In genomic region chr12:16615738-16616137, GRCm38 (mm10) we compare ENCODE assay signal across 25 mouse cellular contexts. TPM values are rescaled to one million over a fixed set of nuclear protein-coding genes. Genes with fewer than 3 reads are reported as not detected.
DNase-seq lines count a peak whose midpoint lies in the region; ATAC-seq and TF ChIP-seq lines count a peak whose summit lies in the region.
"Had no signal": no experiment of that assay in that cellular context is flagged by ENCODE, and none has a peak within 500 bp of the region (broad histone marks: within the 10 kb centered on the region; RNA-seq: fewer than 3 reads in every experiment).

No protein-coding gene starts in this region.

- no peak for ATAC-seq in inflammation-experienced regulatory T-cells, adult 6 months
- ATAC-seq: forebrain, embryonic 13.5 days; forebrain, embryonic 15.5 days had no signal

- intact Hi-C loops in gastrocnemius, adult 2 months (cut with DNase I), result no loop called here

- TF ChIP-seq CTCF in gastrocnemius, adult 2 months (IDR thresholded peaks at IDR 0.05), result no peak

- no peak overlapping the region for H3K4me3 ChIP-seq in gastrocnemius, adult 2 months
- H3K4me3 ChIP-seq in brown adipose tissue, adult 24 weeks (ENCODE audit: insufficient read depth, low read depth, low read length), result no peak overlapping the region
- H3K4me3 ChIP-seq: embryonic facial prominence, embryonic 13.5 days; embryonic facial prominence, embryonic 15.5 days; forebrain, embryonic 13.5 days; forebrain, embryonic 15.5 days had no signal

- H3K4me1 ChIP-seq in brown adipose tissue, adult 24 weeks (ENCODE audit: control insufficient read depth, insufficient read depth, insufficient read length, low read length), result peaks cover 13% of the 10 kb centered on the region

- H3K27ac ChIP-seq in gastrocnemius, adult 2 months, result peak overlapping the region; percentile 94
- H3K27ac ChIP-seq in brown adipose tissue, adult 24 weeks (replicated peaks; ENCODE audit: low read depth, low read length), result 0 out of 2 replicates have a peak overlapping the region, but pooled peaks have one; percentile 63
- H3K27ac ChIP-seq: embryonic facial prominence, embryonic 13.5 days; embryonic facial prominence, embryonic 15.5 days; forebrain, embryonic 13.5 days; forebrain, embryonic 15.5 days had no signal

- DNase-seq in gastrocnemius, adult 2 months, result no peak
- DNase-seq in gastrocnemius, postnatal 25 days, result no peak
- DNase-seq in brain, adult 2 months (ENCODE audit: low read depth, low spot score), result peak; percentile 61
- DNase-seq in telencephalon, adult 2 months (ENCODE audit: low read depth, low spot score), result peak; percentile 28
- DNase-seq in c-Kit-positive CD71-positive TER-119-positive erythroid progenitor cells, embryonic 14.5 days (ENCODE audit: low spot score), result no peak
- DNase-seq: adrenal gland, adult 2 months; adrenal gland, postnatal 10 days; adrenal gland, postnatal 25 days; cerebellum, adult 11-12 months; cerebellum, adult 2 months; cerebellum, adult 9-10 months; cerebellum, postnatal 25 days; embryo, embryonic 11 days had no signal

RNA-seq across cellular contexts. Expression of gene Lpin1, which starts 5.0 kb away (rescaled TPM):
- total RNA-seq in gastrocnemius, adult 2 months (2021), result 100 to 1,000 TPM; 279 to 395 TPM
- 100 to 1,000 TPM; 174 to 193 TPM for total RNA-seq in gastrocnemius, postnatal 25 days (2021)
- polyA plus RNA-seq in brown adipose tissue, adult 24 weeks (2012; ENCODE audit: insufficient read depth, insufficient read length, missing spikeins), result 258 and 314 TPM in 2 replicates
- polyA plus RNA-seq in inflammation-experienced regulatory T-cells, adult 6 months (2017; shearing (Covaris generic)), result 10 to 100 TPM in 2 of 3 experiments, 1 to 10 TPM in 1; 9.4 to 29.1 (median 16.7) TPM

RNA-seq across cellular contexts. Expression of gene Ntsr2, which starts 37.4 kb away (rescaled TPM):
- total RNA-seq in gastrocnemius, adult 2 months (2021), result 1 to 10 TPM; 2.2 to 4.2 TPM
- 1 to 10 TPM; 2.3 to 3.2 TPM for total RNA-seq in gastrocnemius, postnatal 25 days (2021)
- 1.3 and 1.9 TPM in 2 replicates for polyA plus RNA-seq in brown adipose tissue, adult 24 weeks (2012; ENCODE audit: insufficient read depth, insufficient read length, missing spikeins)
- polyA plus RNA-seq in inflammation-experienced regulatory T-cells, adult 6 months (2017; shearing (Covaris generic)), result not detected
- total RNA-seq: common myeloid progenitor, adult 5-6 weeks; ES-E14; MEL had no signal
- polyA plus RNA-seq: C2C12; embryonic facial prominence, embryonic 11.5 days; embryonic facial prominence, embryonic 13.5 days; embryonic facial prominence, embryonic 15.5 days; forebrain, embryonic 11.5 days had no signal

Comparison
In these comparisons a context has a peak if more than half of its experiments do, and no peak if none do; other contexts are left out.
1. DNase-seq: peak in brain, adult 2 months (single experiment) and telencephalon, adult 2 months (single experiment); none in gastrocnemius, adult 2 months (single experiment), gastrocnemius, postnatal 25 days (single experiment) and c-Kit-positive CD71-positive TER-119-positive erythroid progenitor cells, embryonic 14.5 days (single experiment).